ENCODE assay signal across 9 mouse cellular contexts in genomic region chr3:135824436-135824835, GRCm38 (mm10). TPM values are rescaled to one million over a fixed set of nuclear protein-coding genes. Genes with fewer than 3 reads are reported as not detected.
DNase-seq lines count a peak whose midpoint lies in the region; ATAC-seq and TF ChIP-seq lines count a peak whose summit lies in the region.
"Had no signal": no experiment of that assay in that cellular context is flagged by ENCODE, and none has a peak within 500 bp of the region (broad histone marks: within the 10 kb centered on the region; RNA-seq: fewer than 3 reads in every experiment).

No protein-coding gene starts in this region.

- no peaks in the 10 kb centered on the region for H3K36me3 ChIP-seq in embryonic facial prominence, embryonic 12.5 days
- 0 out of 2 replicates have a peak, but pooled peaks cover 4% of the 10 kb centered on the region for H3K36me3 ChIP-seq in intestine, postnatal 0 days (ENCODE audit: control insufficient read depth, insufficient read depth)
- H3K36me3 ChIP-seq in lung, postnatal 0 days (ENCODE audit: insufficient read depth, low read length): no peaks in the 10 kb centered on the region

- H3K27me3 ChIP-seq in embryonic facial prominence, embryonic 12.5 days: no peaks in the 10 kb centered on the region
- no peaks in the 10 kb centered on the region for H3K27me3 ChIP-seq in intestine, postnatal 0 days (replicated peaks; ENCODE audit: control insufficient read depth, insufficient read depth, low read length)
- no peaks in the 10 kb centered on the region for H3K27me3 ChIP-seq in lung, postnatal 0 days (replicated peaks; ENCODE audit: insufficient read depth, low read length)

- WGBS in embryonic facial prominence, embryonic 12.5 days: 29% methylated on average over 1 of the region's 4 CpGs
- 12% methylated on average over 3 of the region's 4 CpGs for WGBS in intestine, postnatal 0 days
- WGBS in lung, postnatal 0 days: 10% methylated on average over 1 of the region's 4 CpGs

- no peak for TF ChIP-seq EP300 in lung, postnatal 0 days (IDR thresholded peaks at IDR 0.05)

- H3K4me1 ChIP-seq in embryonic facial prominence, embryonic 12.5 days: peaks cover 4% of the 10 kb centered on the region; the same call in 1 of the 2 replicates
- no peaks in the 10 kb centered on the region for H3K4me1 ChIP-seq in intestine, postnatal 0 days (replicated peaks; ENCODE audit: control insufficient read depth, insufficient read depth, low read length)
- no peaks in the 10 kb centered on the region for H3K4me1 ChIP-seq in lung, postnatal 0 days (ENCODE audit: insufficient read depth, low read depth, low read length)

- no peak overlapping the region for H3K4me3 ChIP-seq in embryonic facial prominence, embryonic 12.5 days
- H3K4me3 ChIP-seq in intestine, postnatal 0 days (ENCODE audit: low read depth, low read length): peak overlapping the region; percentile 73; the same call in 1 of the 2 replicates
- H3K4me3 ChIP-seq in lung, postnatal 0 days (ENCODE audit: low read depth, low read length): peak overlapping the region; percentile 55; the same call in 1 of the 2 replicates

- no peak overlapping the region for H3K27ac ChIP-seq in embryonic facial prominence, embryonic 12.5 days
- peak overlapping the region; percentile 92 for H3K27ac ChIP-seq in intestine, postnatal 0 days (ENCODE audit: low read depth, low read length)
- 0 out of 2 replicates have a peak overlapping the region, but pooled peaks have one; percentile 87 for H3K27ac ChIP-seq in lung, postnatal 0 days (ENCODE audit: low read length)

- H3K4me2 ChIP-seq in embryonic facial prominence, embryonic 12.5 days (replicated peaks): peak overlapping the region; percentile 97
- peak overlapping the region; percentile 97 for H3K4me2 ChIP-seq in intestine, postnatal 0 days (replicated peaks; ENCODE audit: low read depth)
- peak overlapping the region; percentile 98 for H3K4me2 ChIP-seq in lung, postnatal 0 days (replicated peaks; ENCODE audit: low read depth, low read length)

- DNase-seq in kidney, adult 11 months: peak; percentile 27
- DNase-seq in kidney, postnatal 4 days: no peak
- peak; percentile 69 for DNase-seq in lung, postnatal 0 days (ENCODE audit: low spot score)
- no peak for DNase-seq in left cerebral cortex, adult 9 months (ENCODE audit: low spot score in 2 of 2)
- DNase-seq in adrenal gland, adult 18-20 months (ENCODE audit: low spot score in 2 of 2): no peak
- no peak for DNase-seq in layer of hippocampus, adult 18-20 months (ENCODE audit: low spot score in 2 of 2)
- DNase-seq: cerebellum, adult 2 months had no signal

- no peaks in the 10 kb centered on the region for H3K9me3 ChIP-seq in embryonic facial prominence, embryonic 12.5 days
- H3K9me3 ChIP-seq in intestine, postnatal 0 days (ENCODE audit: control insufficient read depth): no peaks in the 10 kb centered on the region
- H3K9me3 ChIP-seq in lung, postnatal 0 days (ENCODE audit: low read length): no peaks in the 10 kb centered on the region

- ATAC-seq in embryonic facial prominence, embryonic 12.5 days (ENCODE audit: insufficient number of reproducible peaks, insufficient read depth, low FRiP score, low TSS enrichment): no peak
- ATAC-seq in intestine, postnatal 0 days: no peak
- no peak for ATAC-seq in lung, postnatal 0 days

- TF ChIP-seq CTCF in intestine, postnatal 0 days (IDR thresholded peaks at IDR 0.05; ENCODE audit: low read depth): no peak
- no peak for TF ChIP-seq CTCF in lung, postnatal 0 days (IDR thresholded peaks at IDR 0.05)

- no peak overlapping the region for H3K9ac ChIP-seq in embryonic facial prominence, embryonic 12.5 days
- H3K9ac ChIP-seq in intestine, postnatal 0 days (ENCODE audit: low read depth, low read length): no peak overlapping the region; the same call in 1 of the 2 replicates
- H3K9ac ChIP-seq in lung, postnatal 0 days (replicated peaks; ENCODE audit: low read depth): no peak overlapping the region

RNA-seq across cellular contexts. Expression of gene Slc39a8, which starts 0.6 kb away (rescaled TPM):
- polyA plus RNA-seq in embryonic facial prominence, embryonic 12.5 days (2016; fragmentation: Nextera tagmentation; extraction: Ambion mirVana): 15.0 and 16.2 TPM in 2 replicates
- 36.8 and 39.5 TPM in 2 replicates for polyA plus RNA-seq in intestine, postnatal 0 days (2015; fragmentation: Nextera tagmentation; extraction: Ambion mirVana)
- 57.4 and 93.5 TPM in 2 replicates for polyA plus RNA-seq in lung, postnatal 0 days (2015; fragmentation: Nextera tagmentation; extraction: Ambion mirVana)
- total RNA-seq in adrenal gland, adult 18-20 months (2021): 1 to 10 TPM; 3.6 to 5.4 TPM
- 1 to 10 TPM; 2.6 TPM for total RNA-seq in layer of hippocampus, adult 18-20 months (2021)

Comparison
In these comparisons a context has a peak if more than half of its experiments do, and no peak if none do; other contexts are left out.
1. DNase-seq: peak in kidney, adult 11 months (single experiment) and lung, postnatal 0 days (single experiment); none in kidney, postnatal 4 days (0 of 2), left cerebral cortex, adult 9 months (0 of 2), adrenal gland, adult 18-20 months (0 of 2) and layer of hippocampus, adult 18-20 months (0 of 2).
2. Peak in every context shown above with its lines, with median percentiles within 50 percentile points of each other: H3K4me2 ChIP-seq.